Mouse (Mus musculus) myocyte (in vitro differentiated cells): Measurements from ENCODE around the gene Mfng.

Experiments
- POLR2A ChIP-seq: IDR thresholded peaks from one replicate; pipeline ENCODE4 v1.6.1; 2011; ENCODE audit warnings: low read depth, mild to moderate bottlenecking, control low read depth, moderate library complexity; ENCODE audit not compliant: insufficient read length
- REST ChIP-seq: IDR thresholded peaks from one replicate; pipeline ENCODE4 v1.6.1; 2011; ENCODE audit warnings: mild to moderate bottlenecking, control low read depth, moderate library complexity; ENCODE audit not compliant: insufficient read depth, insufficient read length
- USF1 ChIP-seq: IDR thresholded peaks from one replicate; pipeline ENCODE4 v1.6.1; 2011; ENCODE audit warnings: low read depth, mild to moderate bottlenecking, control low read depth, moderate library complexity

DNA sequence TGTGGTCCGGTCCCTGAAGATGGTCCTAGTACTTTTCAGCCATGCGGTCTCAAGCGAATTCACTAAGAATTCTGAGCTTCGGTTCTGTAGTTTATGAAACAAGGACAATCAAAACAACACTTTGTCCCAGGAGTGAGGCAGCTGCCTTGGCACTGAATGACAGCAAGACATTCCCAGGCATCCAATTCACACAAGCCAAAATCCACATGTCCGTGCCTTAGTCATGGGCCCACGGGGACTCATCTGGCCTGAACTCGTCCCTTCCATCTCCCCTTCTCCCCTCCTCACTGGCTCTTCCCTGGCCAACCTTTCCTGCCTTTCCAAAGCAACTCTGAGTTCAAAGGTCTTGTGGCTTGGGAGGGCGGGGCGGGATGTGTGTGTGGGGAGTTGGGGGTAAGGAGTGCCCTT lies 13.1 kb upstream of the Mfng start:
- no peak for TF ChIP-seq REST
- no peak for TF ChIP-seq USF1
- no peak for TF ChIP-seq POLR2A
